Mouse (Mus musculus) gastrocnemius, adult 2 months (tissue): ENCODE data around the gene Sbf2. TPM values are rescaled to one million over a fixed set of nuclear protein-coding genes. Genes with fewer than 3 reads are reported as not detected.
A peak's percentile ranks its signal among the peaks of the same experiment; 100 is the strongest.
"Not testable (repeated sequence)": the region's sequence is repeated elsewhere in the genome, so short reads cannot be mapped to it uniquely, and the experiment has no call there.

Experiments used
- DNase-seq: peaks from one replicate; pipeline ENCODE4 v3.0.0; 2022
- H3K27ac ChIP-seq: fragments of 200-600 bp; 2 replicates; pipeline ENCODE4 v1.8.1; 2022; ENCODE audit warnings: mild to moderate bottlenecking
- H3K4me3 ChIP-seq: fragments of 200-600 bp; 2 replicates; pipeline ENCODE4 v1.8.1; 2022; ENCODE audit warnings: mild to moderate bottlenecking, moderate library complexity
- CTCF ChIP-seq: fragments of 200-600 bp; IDR thresholded peaks from 2 replicates; pipeline ENCODE4 v1.8.1; 2022; ENCODE audit warnings: antibody characterized with exemption, mild to moderate bottlenecking, moderate library complexity
- intact Hi-C: fragments of 180-260 bp; cut with DNase I; formaldehyde crosslinking; loops from one replicate; pipeline ENCODE4 v1.15.1; 2025
- total RNA-seq, 2 experiments: library from RNA; stranded (reverse); gene quantifications; 2 replicates each; pipeline ENCODE4 v1.2.3; 2021

Sbf2 gene
- total RNA-seq, 2 experiments from 2014 or later: 11.2 to 14.8 TPM

DNA sequence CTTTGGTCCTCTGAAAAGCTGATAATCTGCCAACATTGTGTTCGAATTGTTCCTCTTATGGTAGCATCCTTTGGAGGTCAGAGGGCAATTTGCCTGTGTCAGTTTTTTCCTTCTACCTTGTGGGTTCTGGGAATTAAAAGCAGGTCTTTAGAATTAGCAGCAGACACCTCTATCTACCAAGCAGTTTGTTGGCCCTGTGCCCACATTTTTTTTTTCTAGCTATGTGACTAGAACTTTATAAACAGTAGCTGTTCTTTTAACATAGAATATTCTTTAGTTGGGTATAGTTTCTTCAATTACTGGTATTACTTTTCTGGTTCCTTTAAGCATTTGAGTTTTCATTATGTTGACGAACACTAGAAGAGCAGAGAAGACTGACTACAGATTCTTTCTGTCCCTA is 223.1 kb downstream of the Sbf2 start:
- no peak for TF ChIP-seq CTCF
- no peak for DNase-seq
- intact Hi-C loops: no loop called here
- no peak overlapping the region for H3K4me3 ChIP-seq
- no peak overlapping the region for H3K27ac ChIP-seq

GRCm38 (mm10) chr7:110388889-110389288 is 225.8 kb downstream of the Sbf2 start:
- DNase-seq, H3K27ac ChIP-seq, H3K4me3 ChIP-seq, intact Hi-C loops: not testable (repeated sequence)

- DNase-seq: no peak
- no peak for TF ChIP-seq CTCF
- no peak overlapping the region for H3K27ac ChIP-seq
- H3K4me3 ChIP-seq: no peak overlapping the region
- intact Hi-C loops: no loop called here
These were observed 227.2 kb downstream of the Sbf2 start for GRCm38 (mm10) chr7:110387565-110387964.

GRCm38 (mm10) chr7:110385482-110385881 is 229.2 kb downstream of the Sbf2 start:
- no peak for TF ChIP-seq CTCF
- Histone ChIP-seq H3K27ac (0 out of 2 replicates have a peak overlapping the region, but pooled peaks have one; percentile 12), H3K4me3 (no peak overlapping the region)
- DNase-seq: no peak
- intact Hi-C loops: no loop called here

- intact Hi-C loops: no loop called here
- TF ChIP-seq CTCF: peak; percentile 24; the same call in 1 of the 2 replicates
- DNase-seq: no peak
- Histone ChIP-seq H3K4me3 (no peak overlapping the region), H3K27ac (no peak overlapping the region)
These were observed 230.4 kb downstream of the Sbf2 start for GRCm38 (mm10) chr7:110384343-110384742.

DNA sequence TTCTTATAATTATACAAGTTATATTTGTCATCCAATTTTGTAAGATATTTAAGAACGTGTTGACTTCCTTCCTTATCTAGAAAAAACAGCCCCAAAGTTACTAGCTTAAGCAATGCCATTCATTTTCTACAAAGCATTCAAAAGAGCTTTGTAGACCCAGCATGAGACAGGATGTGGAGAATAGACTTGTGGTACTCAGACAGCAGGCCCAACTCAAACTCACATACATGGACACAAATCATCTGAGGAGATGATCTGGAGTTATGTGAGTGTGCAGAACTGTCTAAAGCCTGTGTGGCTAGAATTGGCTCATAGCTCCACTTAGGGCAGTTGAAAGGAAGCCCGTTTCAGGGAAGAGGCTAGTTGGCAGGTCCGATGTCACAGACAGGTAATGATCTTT is 233.1 kb downstream of the Sbf2 start:
- Histone ChIP-seq H3K4me3 (no peak overlapping the region), H3K27ac (no peak overlapping the region)
- no peak for DNase-seq
- intact Hi-C loops: no loop called here
- TF ChIP-seq CTCF: no peak

DNA sequence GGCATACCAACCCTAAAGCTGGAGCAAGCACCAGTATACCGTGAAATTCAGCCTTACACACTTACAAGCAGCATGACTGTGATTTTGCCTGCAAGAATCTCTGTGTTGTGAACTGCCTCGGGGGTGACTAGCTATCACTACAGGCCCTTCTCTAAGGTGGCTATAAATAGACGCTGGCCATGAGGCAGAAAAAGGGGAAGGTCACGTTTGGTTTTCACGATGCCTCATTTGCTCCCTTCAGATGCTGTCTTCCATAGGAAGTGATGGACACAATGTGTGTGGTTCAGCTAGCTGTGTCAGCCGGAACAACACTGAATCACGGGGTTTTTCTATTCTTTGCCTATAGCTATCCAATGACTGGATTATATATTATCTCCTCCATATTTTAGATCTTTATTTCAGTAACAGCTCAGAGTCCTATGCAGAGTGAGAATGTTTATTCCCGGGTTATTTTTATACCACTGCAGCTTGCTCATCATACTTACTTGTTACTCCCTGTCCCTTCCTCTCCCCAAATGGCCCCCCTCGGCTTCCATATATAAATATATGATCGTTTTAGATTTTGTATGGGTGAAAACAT is 235.3 kb downstream of the Sbf2 start:
- Histone ChIP-seq H3K4me3 (no peak overlapping the region), H3K27ac (no peak overlapping the region)
- DNase-seq: no peak
- intact Hi-C loops: no loop called here
- no peak for TF ChIP-seq CTCF

- intact Hi-C loops: no loop called here
- H3K27ac ChIP-seq: no peak overlapping the region
- no peak for DNase-seq
- no peak for TF ChIP-seq CTCF
- H3K4me3 ChIP-seq: no peak overlapping the region
These were observed 242.2 kb downstream of the Sbf2 start for GRCm38 (mm10) chr7:110372529-110372928.

- no peak for DNase-seq
- Histone ChIP-seq H3K4me3 (no peak overlapping the region), H3K27ac (no peak overlapping the region)
- no peak for TF ChIP-seq CTCF
- intact Hi-C loops: no loop called here
These were observed 252.7 kb downstream of the Sbf2 start for GRCm38 (mm10) chr7:110362005-110362404.

DNA sequence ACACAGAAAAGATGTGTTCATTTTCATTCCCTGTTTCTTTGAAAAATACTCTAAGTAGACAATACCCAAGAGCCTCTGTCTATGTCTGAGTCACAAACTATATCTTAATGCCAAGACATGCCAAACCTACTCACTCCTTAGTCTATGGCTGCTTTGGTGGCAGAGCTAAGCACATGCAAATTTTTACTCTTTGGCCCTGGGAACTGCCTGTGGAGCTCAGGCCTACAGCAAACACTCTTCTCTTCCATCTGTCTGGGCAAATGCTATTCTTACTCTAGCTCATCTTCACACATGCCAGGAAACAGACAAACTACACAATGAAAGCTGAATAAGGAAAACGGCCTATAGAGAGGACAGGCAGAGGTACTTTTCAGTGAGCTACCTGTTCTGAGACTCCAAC is 253.2 kb downstream of the Sbf2 start:
- no peak for DNase-seq
- Histone ChIP-seq H3K4me3 (no peak overlapping the region), H3K27ac (no peak overlapping the region)
- TF ChIP-seq CTCF: no peak
- intact Hi-C loops: no loop called here

DNA sequence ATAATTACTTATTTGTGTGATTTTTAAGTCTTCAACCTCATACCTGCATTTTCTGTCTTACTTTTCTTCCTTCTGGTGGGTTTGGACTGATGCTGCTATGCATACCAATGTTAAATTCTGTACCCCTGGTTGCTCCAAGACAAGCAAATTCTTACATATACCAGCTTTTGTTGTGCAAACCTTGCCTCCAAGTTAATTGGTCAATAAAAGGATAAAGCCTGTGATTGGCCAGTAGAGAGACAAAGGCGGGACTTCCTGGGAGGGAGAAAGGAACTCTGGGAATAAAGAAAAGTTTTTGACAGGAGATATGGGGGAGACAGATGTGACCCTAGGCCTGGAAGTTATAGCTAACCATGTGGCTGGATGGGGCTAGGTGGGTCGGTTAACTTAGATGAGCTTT is 255.3 kb downstream of the Sbf2 start:
- no peak for DNase-seq
- Histone ChIP-seq H3K27ac (no peak overlapping the region), H3K4me3 (no peak overlapping the region)
- intact Hi-C loops: no loop called here
- TF ChIP-seq CTCF: no peak

DNA sequence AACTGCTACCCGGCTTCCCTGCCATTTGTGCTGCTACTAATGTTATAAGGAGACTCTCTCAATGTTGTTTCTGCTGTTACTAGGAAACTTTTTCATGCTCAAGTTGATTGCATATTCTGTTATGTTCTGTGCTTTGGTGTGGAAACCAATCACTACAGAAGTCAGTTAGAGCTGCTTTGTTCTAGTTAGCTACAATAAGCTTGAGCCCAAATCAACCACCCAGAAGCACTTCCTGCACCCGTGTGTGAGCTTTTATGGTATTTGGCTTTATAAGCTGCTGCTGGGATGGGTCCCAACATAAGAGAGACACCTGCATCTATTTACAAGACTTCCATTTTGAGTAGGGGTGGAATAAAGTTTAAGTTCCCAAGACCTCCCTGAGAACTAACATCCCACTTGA is 260.8 kb downstream of the Sbf2 start:
- DNase-seq: no peak
- Histone ChIP-seq H3K4me3 (no peak overlapping the region), H3K27ac (no peak overlapping the region)
- intact Hi-C loops: no loop called here
- no peak for TF ChIP-seq CTCF

- no peak overlapping the region for H3K27ac ChIP-seq
- DNase-seq: no peak
- H3K4me3 ChIP-seq: no peak overlapping the region
- TF ChIP-seq CTCF: no peak
- intact Hi-C loops: no loop called here
These were observed 267.5 kb downstream of the Sbf2 start for GRCm38 (mm10) chr7:110347250-110347649.

DNA sequence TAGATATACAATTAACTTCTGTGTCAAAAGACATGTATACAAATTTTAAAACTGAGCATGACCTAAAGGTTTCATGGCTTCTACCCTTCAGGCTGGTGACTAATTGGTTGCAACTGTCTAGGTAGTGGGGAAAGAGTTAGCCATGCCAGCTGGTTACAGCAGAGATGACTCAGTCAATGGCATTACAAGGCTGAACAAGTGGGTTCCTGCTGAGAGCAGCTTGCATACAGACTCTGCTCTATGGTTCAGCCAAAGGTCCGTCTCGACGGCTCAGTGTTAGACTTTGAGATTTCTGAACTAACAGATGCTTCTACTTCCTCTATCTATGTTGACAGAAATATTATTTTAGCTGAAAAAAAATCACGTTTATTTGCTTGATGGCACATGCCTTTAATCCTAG is 277.1 kb downstream of the Sbf2 start:
- TF ChIP-seq CTCF: no peak

More for the DNA sequence above, 277.1 kb downstream of the Sbf2 start:
- no peak overlapping the region for H3K4me3 ChIP-seq
- no peak for DNase-seq
- no peak overlapping the region for H3K27ac ChIP-seq
- intact Hi-C loops: no loop called here
